Mouse (Mus musculus) erythroblast, embryonic 14.5 days (primary cell): ENCODE results near the gene Nlrc4.

Experiments used
- GATA1 ChIP-seq: IDR thresholded peaks from 2 replicates; pipeline ENCODE4 v1.6.1; 2012; ENCODE audit warnings: low read length, inconsistent platforms, mixed read lengths
- TAL1 ChIP-seq: IDR thresholded peaks from 3 replicates; pipeline ENCODE4 v1.6.1; 2012; ENCODE audit warnings: low read length, inconsistent platforms, mixed read lengths

- TF ChIP-seq GATA1 (no peak), TAL1 (no peak)
These were observed 3.5 kb downstream of the Nlrc4 start for GRCm38 (mm10) chr17:74455426-74455825.
